Mouse (Mus musculus) myocyte (in vitro differentiated cells): Measurements from ENCODE around the gene Ppp2r2c.

Experiments
- CEBPB ChIP-seq: IDR thresholded peaks from 2 replicates; pipeline ENCODE4 v1.6.1; 2011; ENCODE audit warnings: mild to moderate bottlenecking, moderate library complexity; ENCODE audit not compliant: poor library complexity, insufficient read depth, severe bottlenecking
- E2F4 ChIP-seq: IDR thresholded peaks from one replicate; pipeline ENCODE4 v1.6.1; 2011; ENCODE audit warnings: mild to moderate bottlenecking, control low read depth, moderate library complexity; ENCODE audit not compliant: insufficient read depth
- MAX ChIP-seq: IDR thresholded peaks from one replicate; pipeline ENCODE4 v1.6.1; 2011; ENCODE audit warnings: low read depth, mild to moderate bottlenecking, control low read depth
- MYOD1 ChIP-seq, 3 experiments: IDR thresholded peaks; one replicate each; pipeline ENCODE4 v1.6.1; 2011; ENCODE audit warnings: control low read depth in 2 of 3, low read depth in 2 of 3, mild to moderate bottlenecking in 2 of 3, moderate library complexity in 1 of 3; ENCODE audit not compliant: insufficient read length in 2 of 3, control insufficient read depth in 1 of 3
- POLR2A ChIP-seq: IDR thresholded peaks from one replicate; pipeline ENCODE4 v1.6.1; 2011; ENCODE audit warnings: low read depth, mild to moderate bottlenecking, control low read depth, moderate library complexity; ENCODE audit not compliant: insufficient read length
- POLR2AphosphoS2 ChIP-seq: IDR thresholded peaks from one replicate; pipeline ENCODE4 v1.6.1; 2011; ENCODE audit warnings: low read depth, control low read depth; ENCODE audit not compliant: insufficient read length
- REST ChIP-seq: IDR thresholded peaks from one replicate; pipeline ENCODE4 v1.6.1; 2011; ENCODE audit warnings: mild to moderate bottlenecking, control low read depth, moderate library complexity; ENCODE audit not compliant: insufficient read depth, insufficient read length
- SRF ChIP-seq: IDR thresholded peaks from one replicate; pipeline ENCODE4 v1.6.1; 2011; ENCODE audit warnings: low read depth; ENCODE audit not compliant: control insufficient read depth, insufficient read length
- TCF12 ChIP-seq: IDR thresholded peaks from one replicate; pipeline ENCODE4 v1.6.1; 2011; ENCODE audit warnings: mild to moderate bottlenecking, control low read depth; ENCODE audit not compliant: poor library complexity, insufficient read depth, severe bottlenecking
- USF1 ChIP-seq: IDR thresholded peaks from one replicate; pipeline ENCODE4 v1.6.1; 2011; ENCODE audit warnings: low read depth, mild to moderate bottlenecking, control low read depth, moderate library complexity

GRCm38 (mm10) chr5:36819742-36820141 is 48.6 kb upstream of the Ppp2r2c start:
- TF ChIP-seq USF1 (no peak), POLR2A (no peak), TCF12 (no peak), MYOD1 (IDR thresholded peaks at IDR 0.05; ENCODE audit: control insufficient read depth in 1 of 3, insufficient read length in 2 of 3, low read depth in 2 of 3) (no peak), E2F4 (no peak), MAX (no peak), REST (no peak), CEBPB (no peak), POLR2AphosphoS2 (no peak), SRF (no peak)
